Comparison of ENCODE assay signal across 18 mouse cellular contexts in genomic region chr4:119996377-119996776, GRCm38 (mm10).
DNase-seq lines count a peak whose midpoint lies in the region; ATAC-seq and TF ChIP-seq lines count a peak whose summit lies in the region.
"Had no signal": no experiment of that assay in that cellular context is flagged by ENCODE, and none has a peak within 500 bp of the region (broad histone marks: within the 10 kb centered on the region; RNA-seq: fewer than 3 reads in every experiment).

No protein-coding gene starts in this region.

- H3K4me2 ChIP-seq in heart, postnatal 0 days (ENCODE audit: low read depth, low read length), result no peak overlapping the region
- no peak overlapping the region for H3K4me2 ChIP-seq in liver, postnatal 0 days (ENCODE audit: low read depth, low read length)
- H3K4me2 ChIP-seq in liver, embryonic 12.5 days, result no peak overlapping the region
- H3K4me2 ChIP-seq: heart, embryonic 13.5 days; hindbrain, embryonic 12.5 days; lung, embryonic 15.5 days had no signal

- no peak for DNase-seq in heart, postnatal 0 days (ENCODE audit: low spot score)
- no peak for DNase-seq in heart, postnatal 36 days
- DNase-seq in liver, postnatal 0 days, result no peak
- peak; percentile 5 for DNase-seq in ES-CJ7 (ENCODE audit: low read depth, low spot score)
- peak; percentile 53 for DNase-seq in splenic B cell, adult 2 months (ENCODE audit: low read depth, low spot score)
- no peak for DNase-seq in lung, postnatal 36 days
- DNase-seq: adrenal gland, postnatal 36 days; gastrocnemius, postnatal 36 days; kidney, adult 8-10 months; spleen, adult 18-20 months; thymus, postnatal 36 days had no signal

- intact Hi-C loops in heart, postnatal 36 days (cut with DNase I), result no loop called here

- no peak overlapping the region for H3K27ac ChIP-seq in heart, postnatal 0 days (ENCODE audit: low read depth)
- no peak overlapping the region for H3K27ac ChIP-seq in liver, postnatal 0 days (ENCODE audit: low read depth)
- no peak overlapping the region for H3K27ac ChIP-seq in liver, embryonic 12.5 days
- H3K27ac ChIP-seq: forebrain, embryonic 10.5 days; heart, embryonic 13.5 days; hindbrain, embryonic 12.5 days; lung, embryonic 15.5 days; midbrain, embryonic 10.5 days had no signal

- no peak for ATAC-seq in heart, postnatal 0 days (ENCODE audit: insufficient read depth, low read depth)
- ATAC-seq in liver, postnatal 0 days, result no peak
- ATAC-seq in liver, embryonic 12.5 days, result no peak

- no peaks in the 10 kb centered on the region for H3K27me3 ChIP-seq in heart, postnatal 0 days (ENCODE audit: control insufficient read depth, insufficient read depth, low read length)
- no peaks in the 10 kb centered on the region for H3K27me3 ChIP-seq in liver, postnatal 0 days (ENCODE audit: insufficient read depth, low read length)
- H3K27me3 ChIP-seq in liver, embryonic 12.5 days (replicated peaks), result peaks cover 9% of the 10 kb centered on the region; the same call in 1 of the 2 replicates
- no peaks in the 10 kb centered on the region for H3K27me3 ChIP-seq in splenic B cell, adult 2 months (ENCODE audit: control insufficient read depth, insufficient read depth, low read length, poor library complexity, severe bottlenecking)
- H3K27me3 ChIP-seq: lung, embryonic 15.5 days had no signal

- TF ChIP-seq EP300 in heart, postnatal 0 days (IDR thresholded peaks at IDR 0.05; ENCODE audit: low read depth), result no peak
- TF ChIP-seq EP300 in liver, postnatal 0 days (IDR thresholded peaks at IDR 0.05; ENCODE audit: low read depth), result no peak

- H3K9me3 ChIP-seq in heart, postnatal 0 days (replicated peaks; ENCODE audit: control insufficient read depth, low read length), result no peaks in the 10 kb centered on the region
- H3K9me3 ChIP-seq in liver, postnatal 0 days (ENCODE audit: low read length), result no peaks in the 10 kb centered on the region
- no peaks in the 10 kb centered on the region for H3K9me3 ChIP-seq in liver, embryonic 12.5 days (replicated peaks)
- H3K9me3 ChIP-seq: forebrain, embryonic 10.5 days; heart, embryonic 13.5 days; hindbrain, embryonic 12.5 days; lung, embryonic 15.5 days; midbrain, embryonic 10.5 days had no signal

- TF ChIP-seq CTCF in heart, postnatal 0 days (IDR thresholded peaks at IDR 0.05; ENCODE audit: low read depth), result peak; percentile 15; the same call in 1 of the 2 replicates
- TF ChIP-seq CTCF in liver, postnatal 0 days (IDR thresholded peaks at IDR 0.05; ENCODE audit: low read depth), result peak; percentile 48

- WGBS in heart, postnatal 0 days, result 83% methylated on average over 1 of the region's 1 CpGs
- 88% methylated on average over 1 of the region's 1 CpGs for WGBS in liver, postnatal 0 days (ENCODE audit: insufficient replicate concordance)
- 78% methylated on average over 1 of the region's 1 CpGs for WGBS in liver, embryonic 12.5 days (ENCODE audit: insufficient replicate concordance)

- H3K9ac ChIP-seq in heart, postnatal 0 days (replicated peaks; ENCODE audit: low read depth, low read length), result no peak overlapping the region
- H3K9ac ChIP-seq in liver, postnatal 0 days (replicated peaks), result no peak overlapping the region
- no peak overlapping the region for H3K9ac ChIP-seq in liver, embryonic 12.5 days
- H3K9ac ChIP-seq: heart, embryonic 13.5 days; hindbrain, embryonic 12.5 days; lung, embryonic 15.5 days had no signal

- no peaks in the 10 kb centered on the region for H3K36me3 ChIP-seq in heart, postnatal 0 days (replicated peaks; ENCODE audit: control insufficient read depth, insufficient read depth, low read length)
- H3K36me3 ChIP-seq in liver, postnatal 0 days (replicated peaks; ENCODE audit: insufficient read depth, low read length), result no peaks in the 10 kb centered on the region
- no peaks in the 10 kb centered on the region for H3K36me3 ChIP-seq in liver, embryonic 12.5 days
- no peaks in the 10 kb centered on the region for H3K36me3 ChIP-seq in splenic B cell, adult 2 months (ENCODE audit: control insufficient read depth, insufficient read depth, low read length, poor library complexity, severe bottlenecking)
- H3K36me3 ChIP-seq: forebrain, embryonic 10.5 days; heart, embryonic 13.5 days; hindbrain, embryonic 12.5 days; lung, embryonic 15.5 days; midbrain, embryonic 10.5 days had no signal

- 0 out of 2 replicates have a peak, but pooled peaks cover 1% of the 10 kb centered on the region for H3K4me1 ChIP-seq in heart, postnatal 0 days (ENCODE audit: control insufficient read depth, insufficient read depth)
- no peaks in the 10 kb centered on the region for H3K4me1 ChIP-seq in liver, postnatal 0 days (ENCODE audit: insufficient read depth)
- H3K4me1 ChIP-seq in liver, embryonic 12.5 days, result no peaks in the 10 kb centered on the region

- no peak overlapping the region for H3K4me3 ChIP-seq in heart, postnatal 0 days (ENCODE audit: low read depth, low read length)
- H3K4me3 ChIP-seq in liver, postnatal 0 days (ENCODE audit: low read depth, low read length), result no peak overlapping the region
- no peak overlapping the region for H3K4me3 ChIP-seq in liver, embryonic 12.5 days
- H3K4me3 ChIP-seq: forebrain, embryonic 10.5 days; heart, embryonic 13.5 days; hindbrain, embryonic 12.5 days; lung, embryonic 15.5 days; midbrain, embryonic 10.5 days; myocyte had no signal

Comparison
In these comparisons a context has a peak if more than half of its experiments do, and no peak if none do; other contexts are left out.
1. DNase-seq: peak in ES-CJ7 (single experiment) and splenic B cell, adult 2 months (single experiment); none in heart, postnatal 0 days (single experiment), heart, postnatal 36 days (0 of 2), liver, postnatal 0 days (single experiment) and lung, postnatal 36 days (single experiment).